Mouse (Mus musculus): ENCODE measurements around the gene Fto.

Gene Fto

DNA sequence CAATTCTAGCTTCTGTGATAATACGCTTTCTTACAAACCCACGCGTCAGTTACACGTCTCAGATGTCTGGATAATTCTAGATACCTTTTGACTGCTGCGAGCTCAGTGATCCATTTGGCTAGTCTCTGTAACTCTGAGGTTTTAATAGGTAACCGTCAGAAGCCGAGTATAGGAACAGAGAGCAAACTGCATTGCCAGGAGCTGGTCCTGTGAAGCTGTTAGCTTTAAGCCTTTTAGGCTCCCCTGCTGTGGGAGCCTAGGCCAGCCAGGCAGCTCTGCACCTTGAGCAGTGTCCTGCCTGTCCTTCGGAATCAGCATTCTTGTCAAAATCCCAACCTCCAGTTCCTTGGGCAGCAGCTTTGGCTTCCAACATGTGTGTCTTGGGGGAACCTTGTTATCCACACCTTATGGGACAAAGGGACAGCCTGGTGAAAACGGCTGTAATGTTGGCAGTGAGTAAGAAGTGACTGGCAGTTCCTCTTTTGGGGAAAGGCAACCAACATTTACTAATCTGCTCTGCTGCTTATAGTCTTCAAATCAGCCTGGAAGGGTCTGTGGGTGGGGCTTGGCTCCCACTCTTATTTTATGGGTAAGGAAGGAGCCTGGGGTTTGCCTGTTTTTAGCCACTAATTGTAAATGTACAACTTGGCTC is 77.2 kb downstream of the Fto start:
- DNase-seq (ENCODE audit: low spot score in 2 of 2) = no peak

DNA sequence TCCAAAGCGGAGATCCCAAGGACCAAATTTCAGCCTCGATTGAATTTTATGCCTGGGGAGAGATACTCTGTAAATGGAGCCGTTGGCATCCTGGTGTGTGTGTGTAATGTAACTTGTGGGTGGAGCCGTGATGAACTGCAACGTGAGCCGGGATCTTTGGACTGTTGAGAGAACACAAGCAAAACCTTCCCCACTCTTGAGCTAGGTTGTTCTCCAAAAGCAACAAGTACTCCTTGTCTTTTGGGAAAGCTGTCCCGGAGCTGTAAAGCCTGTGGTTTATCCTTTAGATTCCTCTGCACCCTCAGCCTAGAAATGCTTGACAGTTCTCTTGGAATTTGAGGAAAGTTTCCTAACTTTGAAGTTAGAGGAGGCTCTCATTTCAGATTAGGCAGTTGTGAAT is 78.9 kb downstream of the Fto start:
- DNase-seq (ENCODE audit: low spot score in 2 of 2) = no peak

DNA sequence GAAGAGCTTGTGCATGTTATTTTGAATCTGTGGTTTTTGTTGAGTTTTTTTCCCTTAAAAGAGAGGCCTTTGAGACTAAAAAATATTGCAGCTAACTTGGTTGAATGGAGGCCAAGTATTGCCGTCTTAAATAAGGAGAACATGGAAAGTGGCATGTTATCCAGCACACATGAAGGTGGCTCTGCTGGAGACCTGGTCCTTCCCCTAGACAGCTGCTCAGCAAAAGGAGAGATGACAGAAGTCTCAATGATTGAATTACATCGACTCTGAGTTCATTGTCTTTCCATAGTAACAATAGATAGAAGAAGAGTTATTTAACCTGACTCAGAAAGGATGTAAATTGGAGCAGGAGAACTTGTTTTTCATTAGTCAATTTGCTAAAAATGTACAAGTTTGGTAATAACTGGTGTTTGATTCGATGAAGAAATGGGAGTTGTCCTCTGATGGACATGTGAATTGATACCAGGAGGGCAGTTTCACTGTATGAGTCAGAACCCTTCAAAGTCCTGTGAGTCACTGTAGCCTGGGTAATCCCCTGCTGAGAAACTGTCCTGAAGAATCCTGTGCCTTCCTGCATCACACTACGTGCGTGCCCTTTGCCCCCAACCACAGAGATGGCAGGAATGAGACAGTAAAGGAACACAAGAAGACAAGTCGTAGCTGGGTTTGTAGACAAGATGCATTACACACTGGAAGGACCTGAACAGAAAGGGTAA is 82.2 kb downstream of the Fto start:
- no peak for DNase-seq (ENCODE audit: low spot score in 2 of 2)

DNA sequence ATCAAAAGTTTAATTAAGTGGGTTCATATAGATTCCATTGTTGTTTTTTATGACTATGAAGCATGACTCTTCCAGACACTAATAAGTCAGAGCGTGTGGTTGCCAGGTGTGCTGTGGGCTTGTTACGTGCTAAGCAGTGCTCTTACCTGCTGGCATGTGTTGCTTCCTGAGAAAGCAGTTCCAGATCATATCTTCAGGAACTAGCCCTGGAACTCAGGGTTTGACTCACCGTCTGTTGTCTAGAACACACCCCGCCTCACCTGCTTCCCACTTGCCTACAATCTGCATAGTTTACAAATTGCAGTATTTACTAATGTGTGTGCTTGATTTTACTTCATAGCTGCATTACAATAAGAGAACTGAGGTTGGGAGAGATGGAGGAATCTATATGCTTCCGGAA is 84.7 kb downstream of the Fto start:
- DNase-seq (ENCODE audit: low spot score in 2 of 2) = no peak

DNA sequence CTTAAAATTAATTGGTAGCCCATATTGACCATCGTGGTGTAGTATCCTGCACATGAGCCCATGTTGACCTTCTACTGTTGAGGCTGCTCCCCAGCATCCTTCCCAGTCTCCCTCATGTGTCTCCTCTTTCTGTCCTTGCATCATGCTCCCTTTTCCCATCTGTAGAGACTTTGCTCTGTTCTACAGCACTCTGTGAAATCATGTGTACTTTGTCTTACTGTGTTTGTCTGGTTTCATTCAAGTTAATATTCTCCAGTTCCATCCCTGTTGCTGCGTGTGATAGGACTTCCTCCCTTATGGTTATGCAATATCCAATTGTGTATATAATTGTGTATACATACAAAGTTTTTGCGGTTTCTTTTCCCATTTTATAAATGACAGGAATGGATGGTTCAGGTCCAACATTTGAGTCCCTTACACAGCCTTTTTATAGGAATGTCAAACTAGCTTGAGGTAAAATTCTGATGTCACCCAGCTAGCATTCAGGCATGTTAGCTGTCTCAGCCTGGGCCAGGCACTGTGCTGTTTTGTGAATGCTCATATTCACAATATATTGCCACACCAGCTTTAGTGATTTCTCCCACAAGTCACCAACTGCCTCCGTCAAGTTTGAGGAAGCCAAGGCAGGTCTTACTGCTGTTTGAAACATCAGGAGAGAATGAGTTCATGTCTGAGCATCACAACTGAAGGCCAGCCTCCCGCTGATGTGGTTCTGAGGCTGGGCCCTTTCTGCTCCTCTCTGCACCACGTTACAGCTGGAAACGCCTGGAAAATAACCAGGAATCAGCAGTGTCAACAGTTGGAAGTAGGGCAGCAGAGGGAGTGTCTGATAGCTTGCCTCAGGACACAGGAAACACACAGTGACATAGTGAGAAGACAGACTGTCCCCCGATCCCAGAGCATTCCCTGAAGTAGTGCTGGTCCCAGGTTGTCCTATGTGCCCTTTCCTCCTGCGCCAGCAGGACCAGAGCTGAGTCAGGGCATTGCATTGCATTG is 90.0 kb downstream of the Fto start:
- DNase-seq (ENCODE audit: low spot score in 2 of 2) = no peak

DNA sequence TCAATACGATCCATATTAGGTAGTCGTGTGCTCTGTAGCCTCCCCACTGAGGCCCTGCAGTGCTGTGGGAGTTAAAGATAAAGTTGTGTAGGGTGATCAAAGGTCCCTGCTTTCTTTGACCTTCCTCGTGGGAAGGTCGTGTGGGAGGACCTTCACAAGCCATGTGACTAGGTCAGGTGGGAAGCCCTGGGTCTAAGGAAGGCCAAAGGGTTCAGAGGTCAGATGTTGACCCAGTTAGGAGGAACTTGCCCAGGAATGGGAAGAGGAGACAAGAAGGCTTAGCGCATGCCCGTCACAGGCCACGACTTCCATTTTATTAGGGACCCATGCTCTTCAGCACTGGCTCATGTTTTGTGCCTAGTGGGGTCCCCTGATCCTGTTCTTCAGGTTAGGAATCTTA is 91.0 kb downstream of the Fto start:
- no peak for DNase-seq (ENCODE audit: low spot score in 2 of 2)

DNA sequence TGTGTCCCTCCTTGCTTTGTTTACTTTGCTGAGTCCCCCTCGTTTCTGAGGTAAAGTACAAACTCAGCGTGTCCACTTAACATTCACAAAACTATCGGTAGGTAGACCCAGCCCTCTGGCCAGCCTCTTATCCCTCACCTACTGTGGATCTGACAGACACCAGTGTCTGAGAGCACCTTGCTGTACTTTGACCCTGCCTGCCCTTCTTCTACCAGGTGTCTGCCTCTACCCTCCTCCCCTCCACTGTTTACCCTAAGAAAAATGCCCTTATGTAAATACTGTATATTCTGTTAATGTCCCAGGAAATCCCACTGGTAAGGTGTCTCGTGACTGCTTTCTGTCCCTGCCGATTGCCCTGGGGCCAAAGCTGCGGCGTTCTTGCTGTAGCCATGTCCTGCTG is 91.8 kb downstream of the Fto start:
- DNase-seq (ENCODE audit: low spot score in 2 of 2) = no peak

DNA sequence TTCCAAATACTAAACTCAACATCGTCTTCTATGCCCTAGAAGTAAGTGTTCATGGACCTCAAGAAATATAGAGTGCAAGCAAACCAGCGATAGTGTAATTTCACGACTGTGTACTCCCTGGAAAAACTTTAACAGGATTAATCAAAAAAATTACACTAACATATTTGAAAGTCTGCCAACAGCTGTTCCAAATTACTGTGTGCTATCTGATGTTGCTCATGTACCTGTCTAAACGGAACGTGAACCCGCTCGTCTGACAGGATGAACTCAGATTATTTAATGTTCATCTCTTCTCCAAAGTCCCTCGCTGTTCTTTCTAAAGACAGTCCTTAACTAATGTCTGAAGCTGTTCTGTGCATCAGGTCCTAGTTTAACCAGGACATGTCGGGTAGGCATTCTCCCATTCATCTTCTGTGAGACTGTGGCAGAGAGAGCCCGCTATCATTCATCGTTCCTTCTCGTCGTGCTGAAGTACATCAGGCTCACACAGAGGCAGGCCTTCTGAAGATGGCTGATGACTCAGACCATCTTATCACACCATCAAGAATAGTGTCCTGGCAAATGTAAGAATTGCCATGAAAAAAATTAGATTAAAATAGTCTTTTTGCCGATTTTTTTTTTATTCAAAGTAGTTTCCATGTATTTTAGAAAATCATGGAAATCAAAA is 93.4 kb downstream of the Fto start:
- no peak for DNase-seq (ENCODE audit: low spot score in 2 of 2)

DNA sequence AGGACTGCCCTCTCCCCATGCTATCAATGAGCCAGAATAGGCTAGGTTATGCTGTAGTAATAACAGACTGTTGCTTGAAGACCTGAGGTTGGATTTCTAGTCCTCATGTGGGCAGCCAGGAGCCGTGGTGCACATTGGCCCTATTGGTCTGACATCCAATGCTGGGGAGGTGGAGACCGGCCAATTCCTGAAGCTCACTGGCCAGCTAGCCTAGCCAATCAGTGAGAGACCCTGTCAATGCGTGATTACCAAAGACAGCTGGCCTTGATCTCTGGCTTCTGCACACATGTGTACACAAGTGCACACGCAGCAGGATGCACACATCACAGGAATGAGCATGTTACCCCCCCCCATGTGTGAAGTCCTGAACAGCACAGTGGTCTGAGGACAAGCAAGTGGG is 94.6 kb downstream of the Fto start:
- no peak for DNase-seq (ENCODE audit: low spot score in 2 of 2)

DNA sequence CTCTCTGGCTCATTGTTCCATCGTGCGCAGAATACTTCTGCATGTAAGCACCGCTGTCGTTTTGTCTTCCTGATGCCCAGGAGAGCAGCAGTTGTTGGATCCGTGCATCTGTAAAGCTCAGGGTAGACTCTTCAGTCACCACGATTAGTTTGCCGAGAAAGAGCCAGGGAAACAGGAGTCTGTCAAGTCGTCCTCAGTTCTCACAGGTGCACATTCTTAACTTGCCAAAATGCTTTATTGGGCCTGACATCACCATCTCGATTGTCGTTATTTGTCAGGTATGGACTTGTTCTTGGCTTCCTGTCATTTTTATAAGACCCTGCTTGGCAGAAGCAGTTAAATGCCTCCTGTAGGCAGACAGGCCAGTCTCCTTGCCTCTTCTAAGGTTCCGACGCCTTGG is 96.7 kb downstream of the Fto start:
- DNase-seq (ENCODE audit: low spot score in 2 of 2) = no peak

DNA sequence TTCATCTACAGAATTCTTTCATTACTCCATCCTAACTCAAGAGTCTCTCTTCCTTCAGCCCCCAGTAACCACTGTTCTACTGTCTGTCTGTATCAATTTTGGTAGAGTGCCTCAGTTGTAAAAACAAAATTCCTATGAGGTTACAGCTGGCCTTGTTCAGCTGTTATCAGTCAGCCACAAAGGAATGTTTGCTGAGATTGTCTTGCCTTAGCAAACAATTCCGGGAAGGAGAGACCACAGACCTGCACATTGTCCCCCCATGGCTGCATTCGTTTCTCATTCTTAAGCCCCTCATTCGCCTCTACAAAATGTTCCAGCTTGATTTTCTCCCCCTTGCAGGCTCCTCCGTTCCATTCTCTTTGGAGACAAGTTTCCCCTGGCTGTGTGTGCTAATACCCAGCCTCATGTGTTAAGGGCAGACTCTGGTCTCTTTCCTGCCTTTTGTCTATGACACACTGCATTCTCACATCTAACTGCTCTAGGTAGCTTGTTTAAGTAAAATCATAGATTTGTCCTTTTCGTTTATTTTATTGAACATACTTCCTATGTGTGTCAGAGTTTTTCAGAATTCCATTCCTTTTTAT is 111.3 kb downstream of the Fto start:
- DNase-seq (ENCODE audit: low spot score in 2 of 2) = no peak

DNA sequence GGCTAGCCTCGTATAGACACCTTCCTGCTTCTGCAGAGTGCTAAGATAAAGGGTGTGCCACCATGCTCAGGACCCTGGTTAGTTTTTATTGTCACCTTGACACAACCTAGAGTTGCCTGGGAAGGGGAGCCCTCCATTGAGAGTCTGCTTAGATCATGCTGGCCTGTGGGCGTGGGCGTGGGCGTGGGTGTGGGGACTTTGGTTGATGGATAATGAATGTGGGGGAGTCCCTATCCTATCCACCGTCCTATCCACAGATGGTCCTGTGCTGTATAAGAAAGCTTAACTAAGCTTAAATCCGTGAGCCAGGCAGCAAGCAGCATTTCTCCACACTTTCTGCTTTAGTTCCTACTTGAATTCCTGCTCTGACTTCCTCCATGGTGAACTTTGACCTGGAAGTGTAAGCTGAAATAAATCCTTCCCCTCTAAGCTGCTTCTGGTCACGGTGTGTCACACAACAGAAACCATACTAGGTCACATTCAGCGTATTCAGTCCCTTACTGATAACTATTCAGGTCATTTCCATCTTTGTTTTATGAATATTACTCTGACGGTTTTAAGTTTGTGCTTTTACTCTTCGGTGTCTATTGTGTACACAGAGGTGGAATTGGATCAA is 112.0 kb downstream of the Fto start:
- no peak for DNase-seq (ENCODE audit: low spot score in 2 of 2)

DNA sequence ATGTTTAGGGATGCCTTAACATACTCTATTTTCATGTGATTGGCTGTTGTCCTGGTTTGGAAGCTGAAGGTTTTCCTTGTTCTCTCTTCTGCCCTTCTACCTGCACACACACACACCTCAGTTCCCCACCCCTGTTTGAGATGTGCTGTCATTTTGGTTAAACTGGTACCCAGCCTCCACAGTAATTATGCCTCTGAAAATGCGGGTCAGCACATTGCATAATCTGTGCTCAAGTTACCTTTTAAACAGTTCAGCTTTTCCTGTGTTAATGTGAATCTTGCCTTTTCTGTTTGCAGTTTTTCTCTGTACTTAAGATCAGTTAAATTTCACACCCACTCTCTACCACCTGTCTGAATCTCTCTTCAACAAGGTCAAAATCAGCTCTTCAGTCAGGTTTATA is 113.2 kb downstream of the Fto start:
- no peak for DNase-seq (ENCODE audit: low spot score in 2 of 2)

DNA sequence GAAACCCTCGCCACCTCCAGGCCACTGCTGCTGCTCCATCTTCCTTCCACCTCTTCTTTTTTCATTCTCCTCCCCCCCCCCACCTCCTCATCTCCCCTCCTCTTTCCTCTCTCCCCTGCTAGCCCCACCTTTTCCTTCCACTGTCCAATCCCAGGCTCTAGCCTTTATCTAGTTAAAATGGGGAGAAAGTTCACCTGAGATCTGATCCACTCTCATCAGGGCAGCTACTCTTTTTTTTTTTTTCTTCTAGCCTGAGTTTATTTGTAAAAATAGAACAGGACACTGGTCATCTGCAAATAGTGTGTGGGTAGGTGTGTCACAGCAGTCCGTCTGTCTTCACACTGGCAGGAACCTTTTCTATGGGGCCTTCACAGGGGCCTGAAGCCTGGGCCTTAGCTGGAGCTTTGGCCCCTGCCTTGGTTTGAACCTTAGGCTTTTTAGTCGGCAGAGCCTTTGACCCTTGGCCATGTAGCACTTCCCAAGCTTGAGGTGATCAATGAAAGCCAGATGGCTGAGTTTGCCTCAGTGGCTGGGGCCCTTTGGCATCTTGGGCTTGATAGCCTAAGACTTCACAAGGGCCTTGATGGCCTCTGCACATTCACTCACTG is 117.1 kb downstream of the Fto start:
- DNase-seq (ENCODE audit: low spot score in 2 of 2) = no peak

DNA sequence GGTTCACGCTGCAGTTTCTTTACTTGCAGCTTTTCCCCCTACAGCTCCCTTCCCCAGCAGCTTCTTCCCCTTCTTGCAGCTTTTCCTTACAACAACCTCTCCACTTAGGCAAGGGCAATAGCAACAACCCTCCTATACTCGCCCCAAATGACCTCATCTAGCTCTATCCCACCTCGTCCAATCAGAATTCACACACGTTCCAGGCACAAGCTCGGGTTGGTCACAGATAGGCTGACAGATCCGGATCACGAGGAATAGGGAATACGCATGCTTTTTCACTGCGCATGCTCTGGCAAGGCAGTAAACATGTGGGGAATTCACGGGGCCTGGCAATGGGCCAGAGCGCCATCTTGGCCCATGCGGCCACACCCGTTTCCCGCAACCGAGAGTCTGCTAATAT is 122.7 kb downstream of the Fto start:
- no peak for DNase-seq (ENCODE audit: low spot score in 2 of 2)

DNA sequence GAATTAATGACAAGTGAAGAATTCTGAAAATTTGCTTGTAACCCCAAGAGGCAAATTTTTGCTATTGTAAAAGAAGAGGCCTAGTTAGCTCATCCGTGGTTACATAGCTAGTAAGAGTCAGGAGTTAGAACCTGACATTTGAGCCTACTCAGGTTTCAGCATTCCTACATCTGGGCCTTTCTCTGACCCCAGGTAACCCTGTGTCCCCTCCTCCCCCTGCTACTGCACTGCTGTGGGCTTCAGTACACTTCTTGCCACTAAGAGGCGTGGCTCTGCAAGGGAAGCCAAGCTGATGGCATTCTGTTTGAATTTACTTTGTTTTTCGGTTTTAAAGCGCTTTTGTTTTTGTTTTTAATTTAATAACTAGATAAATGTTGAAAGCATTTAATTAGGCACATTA is 130.6 kb downstream of the Fto start:
- DNase-seq (ENCODE audit: low spot score in 2 of 2) = no peak

DNA sequence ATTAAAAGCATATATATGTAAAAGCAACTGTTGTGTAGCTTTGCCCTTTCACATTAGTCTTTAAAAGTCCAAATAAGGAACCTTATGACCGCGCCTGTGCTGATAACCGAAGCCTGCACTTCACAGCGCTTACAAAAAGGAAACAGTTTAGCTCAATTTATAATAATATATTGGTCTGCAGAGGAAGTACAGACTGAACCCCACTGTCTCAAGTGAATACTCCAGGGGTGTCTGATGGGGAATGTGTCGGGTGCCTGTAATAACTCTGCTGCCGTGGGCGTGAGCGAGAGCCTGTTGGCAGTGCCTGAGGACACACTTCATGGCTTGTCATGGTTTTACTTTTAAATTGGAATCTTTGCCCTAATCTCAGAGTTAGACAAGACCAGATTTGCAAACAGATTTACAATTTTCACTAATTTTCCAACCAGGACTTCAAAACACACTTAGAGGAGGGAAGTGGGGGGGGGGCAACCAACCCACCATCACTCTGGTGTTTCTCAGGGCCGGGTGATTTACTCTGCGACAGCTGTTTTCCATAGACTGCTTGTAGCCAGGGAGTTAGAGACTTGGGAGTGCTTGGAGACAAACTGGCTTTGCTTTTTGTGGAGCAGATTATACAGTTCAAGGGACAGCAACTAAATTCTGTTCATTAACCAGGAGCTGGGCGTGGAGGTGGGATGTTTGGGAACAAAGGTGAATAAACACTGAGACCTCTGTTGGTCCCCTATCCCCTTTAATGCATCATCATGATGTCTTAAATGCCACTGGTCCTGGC is 131.5 kb downstream of the Fto start:
- DNase-seq (ENCODE audit: low spot score in 2 of 2) = no peak

DNA sequence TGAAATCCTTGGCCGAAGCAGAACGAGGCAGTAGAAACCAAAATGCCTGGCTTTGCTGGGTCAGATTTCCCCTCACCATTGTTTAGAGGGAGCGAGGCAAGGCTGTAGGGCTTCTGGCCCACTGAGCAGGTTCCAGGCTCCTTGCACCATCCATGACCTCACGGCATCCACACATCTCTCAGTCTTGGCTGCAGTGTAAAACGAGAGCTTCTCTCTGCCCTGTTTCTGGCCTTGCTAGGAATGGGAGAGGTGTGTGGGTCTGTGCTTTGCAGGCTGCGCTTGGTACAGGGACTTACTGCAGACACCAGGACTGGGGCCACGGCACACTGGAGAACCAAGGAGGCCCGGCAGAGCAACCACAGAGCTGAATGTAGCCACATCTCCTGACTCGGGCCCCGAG is 132.2 kb downstream of the Fto start:
- DNase-seq (ENCODE audit: low spot score in 2 of 2) = no peak

DNA sequence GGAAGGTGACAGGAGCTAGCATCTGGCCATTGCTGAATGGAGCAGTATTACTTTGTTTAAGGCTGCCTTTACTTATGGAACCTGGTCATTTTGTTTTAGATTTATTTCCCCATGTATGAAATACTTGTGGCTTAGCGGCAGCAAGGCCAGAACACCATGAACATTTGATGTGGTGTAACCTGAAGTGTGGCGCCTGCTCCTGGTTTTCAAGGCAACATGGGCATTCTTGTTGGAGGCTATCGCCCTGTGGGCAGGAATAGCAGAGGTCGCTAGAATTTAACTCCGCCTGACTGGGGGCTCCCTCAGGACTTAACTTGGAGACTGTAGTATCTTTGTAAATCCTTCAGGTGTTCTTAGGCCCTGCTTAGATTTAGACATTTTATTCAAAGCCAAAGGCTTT is 132.7 kb downstream of the Fto start:
- no peak for DNase-seq (ENCODE audit: low spot score in 2 of 2)
